Mouse (Mus musculus): Measurements from ENCODE around the gene Clybl.

- TF ChIP-seq CTCF (IDR thresholded peaks at IDR 0.05; ENCODE audit: borderline replicate concordance, extremely low read depth, insufficient read depth, insufficient read length) (no peak), POLR2A (IDR thresholded peaks at IDR 0.05; ENCODE audit: borderline replicate concordance, extremely low read depth, insufficient read depth, insufficient read length, poor library complexity, severe bottlenecking) (no peak)
Measured at GRCm38 (mm10) chr14:122150616-122151015, 30.9 kb upstream of the Clybl start.

Measured in brain, embryonic 14.5 days (tissue).